Mouse (Mus musculus): ENCODE measurements at regions not wholly inside any gene's neighbourhood (a gene's known extent, or its start where the extent isn't known, plus 50 kb on each side); places are given as distances from the start of the nearest gene placed in this dataset.
"Not testable (repeated sequence)": the region's sequence is repeated elsewhere in the genome, so short reads cannot be mapped to it uniquely, and the experiment has no call there.

DNA sequence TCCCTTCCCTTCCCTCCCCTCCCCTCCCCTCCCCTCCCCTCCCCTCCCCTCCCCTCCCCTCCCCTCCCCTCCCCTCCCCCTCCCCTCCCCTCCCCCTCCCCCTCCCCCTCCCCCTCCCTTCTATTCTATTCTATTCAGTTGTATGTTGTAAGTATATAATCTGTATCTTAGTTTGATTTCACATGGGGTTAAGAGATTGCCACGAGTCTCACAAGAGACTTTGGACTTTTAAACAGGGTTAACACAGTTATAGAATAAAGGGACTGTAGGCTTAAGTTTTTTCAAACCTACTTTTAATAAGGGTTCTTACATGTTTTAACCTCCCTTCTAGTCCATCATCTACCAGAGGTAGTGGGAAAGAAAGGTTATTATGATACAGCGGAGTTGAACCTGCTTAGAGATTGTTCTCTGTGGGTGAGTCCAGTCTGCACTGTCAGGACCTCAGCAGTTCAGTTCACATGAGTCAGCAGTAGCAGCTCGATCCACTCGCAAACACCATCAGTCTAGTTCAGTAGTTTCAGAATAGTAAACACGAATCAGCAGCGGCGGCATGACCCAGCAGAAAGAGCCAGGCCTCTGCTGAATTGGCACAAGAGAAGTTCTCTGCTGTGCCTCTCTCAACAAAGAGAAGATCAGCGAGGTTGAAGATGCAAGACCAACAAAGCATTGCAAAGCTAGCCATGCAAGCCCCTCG is 116.8 kb upstream of the Shb start:
- no peak for DNase-seq (ENCODE audit: low read depth, low spot score)

DNA sequence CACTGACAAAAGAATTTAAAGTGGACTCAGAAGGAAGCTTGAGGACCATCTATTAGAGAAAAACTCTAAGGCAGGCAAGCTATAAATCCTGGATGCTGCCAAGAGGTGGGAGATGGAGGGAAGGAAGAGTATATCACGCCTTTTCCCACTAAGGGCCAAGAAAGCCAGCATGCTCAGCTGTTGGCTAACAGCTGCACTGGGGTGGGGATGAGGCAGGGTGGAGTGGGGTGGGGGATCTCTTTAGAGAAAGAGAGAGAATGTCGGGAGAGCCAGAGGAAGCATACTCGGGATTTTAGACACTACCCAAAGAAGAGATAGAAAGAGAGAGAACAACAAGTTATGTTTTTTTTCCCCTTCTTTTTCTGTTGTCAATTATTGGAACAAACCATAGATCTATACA is 115.2 kb upstream of the Shb start:
- no peak for DNase-seq (ENCODE audit: low read depth, low spot score)

GRCm38 (mm10) chr4:45642604-45643003 is 110.3 kb upstream of the Shb start:
- DNase-seq (ENCODE audit: low read depth, low spot score): no peak

DNA sequence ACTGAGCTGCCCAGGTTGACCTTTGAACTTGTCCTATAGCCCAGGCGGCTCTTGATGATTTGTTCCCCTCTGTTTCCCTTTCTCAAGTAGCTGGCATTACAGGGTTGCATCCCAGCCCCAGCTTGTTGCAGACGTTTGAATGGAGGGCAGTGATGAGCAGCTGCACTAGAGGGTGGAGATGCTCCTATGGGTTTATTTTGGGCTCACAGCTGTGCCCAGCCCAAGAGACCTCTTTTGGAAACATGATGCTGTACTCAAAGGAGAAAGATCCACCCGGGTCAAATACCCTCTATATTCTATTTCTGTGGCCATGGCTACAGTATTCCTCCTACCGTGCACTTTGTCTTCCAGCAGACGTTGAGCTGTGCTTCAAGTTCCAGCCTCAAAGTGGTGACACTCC is 109.0 kb upstream of the Shb start:
- DNase-seq (ENCODE audit: low read depth, low spot score): no peak

DNA sequence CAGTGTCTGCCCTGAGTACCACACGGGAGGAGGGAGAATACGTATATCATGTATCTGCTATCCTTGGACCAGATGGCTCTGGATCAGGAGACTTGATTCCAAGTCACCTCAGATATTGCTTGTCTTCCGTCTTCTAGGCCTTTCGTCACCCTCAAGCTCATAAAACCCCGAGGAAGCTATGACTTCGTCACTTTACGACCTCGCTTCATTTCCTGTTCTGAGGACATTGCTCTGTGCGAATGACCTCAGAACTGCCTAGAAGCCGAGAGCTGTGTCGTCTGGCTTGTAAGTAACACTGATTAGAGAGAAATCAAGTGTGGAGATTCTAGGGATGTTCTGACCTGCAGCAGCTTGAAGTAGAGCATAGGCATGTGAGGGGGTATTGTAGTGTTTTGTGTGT is 108.4 kb upstream of the Shb start:
- no peak for DNase-seq (ENCODE audit: low read depth, low spot score)

- DNase-seq (ENCODE audit: low read depth, low spot score): no peak
Measured at GRCm38 (mm10) chr4:45639397-45640034, 107.2 kb upstream of the Shb start.

- DNase-seq (ENCODE audit: low read depth, low spot score): no peak
Measured at GRCm38 (mm10) chr4:45638411-45638810, 106.1 kb upstream of the Shb start.

- no peak for DNase-seq (ENCODE audit: low read depth, low spot score)
Measured at GRCm38 (mm10) chr4:45631276-45632045, 99.2 kb upstream of the Shb start.

DNA sequence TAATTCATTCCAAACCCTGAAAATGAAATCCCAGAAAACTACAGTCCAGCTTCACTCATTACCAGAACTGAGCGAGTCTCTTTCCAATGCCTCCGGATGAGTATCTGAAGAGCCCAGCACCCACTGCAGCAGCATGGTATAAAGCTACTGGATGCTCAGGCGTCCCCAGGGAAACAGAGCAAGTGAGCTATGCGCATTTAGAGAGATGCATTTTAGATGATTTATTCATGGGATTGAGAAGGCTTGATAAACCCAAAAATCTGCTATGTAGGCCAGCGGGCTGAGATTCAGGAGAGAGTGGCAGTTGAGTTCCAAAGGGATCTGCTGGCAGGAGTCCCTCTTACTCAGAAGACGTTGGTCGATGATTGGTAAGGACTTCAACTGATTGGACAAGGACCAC is 93.4 kb upstream of the Shb start:
- no peak for DNase-seq (ENCODE audit: low read depth, low spot score)

GRCm38 (mm10) chr4:45622017-45622416 is 89.7 kb upstream of the Shb start:
- peak; percentile 83 for DNase-seq (ENCODE audit: low read depth, low spot score)

DNA sequence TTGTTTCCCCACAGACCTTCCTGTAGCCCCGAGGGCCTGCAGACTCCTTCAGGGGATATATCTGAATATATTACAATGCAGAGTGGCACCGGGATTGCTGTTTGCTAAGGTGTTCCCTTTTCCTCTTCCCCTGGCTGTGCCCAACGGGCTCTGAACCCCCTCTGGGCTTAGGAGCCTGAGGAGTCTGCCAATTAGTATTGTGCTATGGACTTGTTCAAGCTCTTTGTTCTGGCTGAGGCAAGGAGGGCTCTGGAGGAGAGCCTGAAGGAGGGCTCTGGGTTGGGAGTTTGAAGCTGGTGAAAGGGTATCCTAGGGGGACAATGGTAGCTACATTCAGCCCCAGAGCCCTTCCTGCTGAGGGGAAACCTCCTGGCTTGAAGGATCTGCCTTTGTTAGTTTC is 84.9 kb upstream of the Shb start:
- DNase-seq (ENCODE audit: low read depth, low spot score): no peak

- not testable (repeated sequence) for DNase-seq (ENCODE audit: low read depth, low spot score)
Measured at GRCm38 (mm10) chr4:45613498-45613897, 81.2 kb upstream of the Shb start.

GRCm38 (mm10) chr4:45612132-45612531 is 79.9 kb upstream of the Shb start:
- DNase-seq (ENCODE audit: low read depth, low spot score): peak; percentile 57

- no peak for DNase-seq (ENCODE audit: low read depth, low spot score)
Measured at GRCm38 (mm10) chr4:45610937-45611336, 78.7 kb upstream of the Shb start.

- DNase-seq (ENCODE audit: low read depth, low spot score): no peak
Measured at GRCm38 (mm10) chr4:45606578-45606977, 74.3 kb upstream of the Shb start.

- DNase-seq (ENCODE audit: low read depth, low spot score): no peak
Measured at GRCm38 (mm10) chr4:45605681-45606080, 73.4 kb upstream of the Shb start.

DNA sequence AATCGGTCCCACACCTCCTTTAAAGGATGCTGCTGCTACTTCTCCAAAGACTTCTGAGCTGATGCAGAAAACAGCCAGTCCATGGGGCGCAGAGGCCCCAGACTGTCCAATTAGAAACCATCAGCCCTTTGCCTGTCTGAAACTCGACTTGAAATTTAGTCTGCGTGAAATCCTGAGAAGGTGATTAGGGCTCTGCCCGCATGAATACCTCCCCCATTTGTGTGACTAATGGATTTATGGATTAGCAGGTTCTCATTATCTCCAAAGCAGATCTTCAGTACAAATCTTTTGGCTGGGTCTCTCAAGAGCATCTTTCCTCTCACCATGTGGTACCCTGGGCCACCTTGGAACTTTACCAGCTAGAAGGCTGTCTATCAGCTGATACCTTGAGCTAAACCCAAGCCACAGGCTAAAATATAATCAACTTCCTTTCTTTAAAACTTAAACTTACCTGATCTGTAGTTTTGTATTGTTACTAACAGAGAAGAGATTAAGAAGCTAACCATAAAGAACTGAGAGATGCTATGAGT is 72.1 kb upstream of the Shb start:
- no peak for DNase-seq (ENCODE audit: low read depth, low spot score)

- no peak for DNase-seq (ENCODE audit: low read depth, low spot score)
Measured at GRCm38 (mm10) chr4:45600520-45600919, 68.2 kb upstream of the Shb start.

GRCm38 (mm10) chr4:45593435-45593991 is 61.2 kb upstream of the Shb start:
- DNase-seq (ENCODE audit: low read depth, low spot score): peak; percentile 58

DNA sequence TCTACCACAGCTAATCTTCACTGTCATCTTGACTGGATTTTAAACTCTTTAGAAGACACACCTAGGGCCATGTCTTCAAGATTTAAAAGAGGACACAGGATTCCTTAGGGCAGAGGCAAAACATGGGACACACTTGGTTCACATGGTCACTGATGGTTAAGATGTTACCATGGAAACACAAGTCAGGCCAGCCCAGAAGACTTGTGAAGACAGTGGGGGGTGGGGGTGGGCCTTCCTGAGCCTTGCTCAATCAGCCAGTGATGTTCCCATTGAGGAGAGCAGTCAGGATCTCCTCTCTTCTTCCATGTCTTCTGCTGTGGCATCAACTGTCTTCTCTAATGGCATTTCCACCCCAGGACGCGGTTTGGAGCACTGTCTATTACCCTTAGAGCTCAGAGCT is 60.5 kb upstream of the Shb start:
- peak; percentile 54 for DNase-seq (ENCODE audit: low read depth, low spot score)

DNA sequence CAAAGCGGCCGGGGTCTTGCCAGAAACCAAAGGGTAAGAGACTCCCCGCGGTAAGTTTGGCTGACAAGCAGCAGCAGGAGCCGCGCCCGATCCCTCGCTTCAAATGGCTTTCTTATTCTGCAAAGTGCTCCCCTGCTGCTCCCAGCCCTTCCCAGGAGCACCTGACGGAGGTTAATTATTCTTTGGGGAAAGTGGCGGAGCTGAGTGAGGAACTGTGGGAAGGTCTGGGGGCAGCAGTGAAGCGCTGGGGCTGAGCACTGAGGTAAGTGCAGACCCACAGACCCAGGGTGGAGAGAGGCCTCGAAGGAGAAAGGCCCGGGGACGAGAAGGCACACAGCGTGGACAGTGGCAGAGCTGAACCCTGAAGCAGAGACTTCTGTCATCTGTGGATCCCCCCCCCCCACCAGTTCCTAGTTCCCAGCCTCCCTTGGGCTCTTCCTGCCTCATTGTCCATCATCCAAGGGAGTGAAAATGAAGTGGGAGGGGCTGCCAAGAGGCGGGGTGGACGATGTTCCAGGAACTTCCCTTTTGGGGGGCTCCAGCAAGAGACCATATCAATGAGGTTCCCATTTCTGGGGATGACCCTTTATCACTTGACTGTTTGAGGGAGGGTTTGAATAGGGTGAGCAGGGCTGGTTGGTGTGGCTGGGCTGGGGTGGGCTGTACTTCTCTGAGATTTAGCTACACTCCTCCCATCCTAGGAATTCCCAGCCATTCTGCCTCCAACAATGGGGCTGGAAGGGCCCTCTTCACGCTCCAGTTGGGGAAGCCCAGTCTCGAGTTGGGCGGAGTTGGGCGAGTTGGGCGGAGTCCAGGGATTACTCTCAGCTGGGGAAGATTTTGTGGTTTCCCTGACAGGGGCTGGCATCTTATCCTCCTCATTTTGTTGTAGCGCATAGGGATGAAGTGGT is 59.4 kb upstream of the Shb start:
- DNase-seq (ENCODE audit: low read depth, low spot score): peak; percentile 94
